Mouse (Mus musculus): ENCODE results near the gene Rhbdl1. TPM values are rescaled to one million over a fixed set of nuclear protein-coding genes. Genes with fewer than 3 reads are reported as not detected.
A peak's percentile ranks its signal among the peaks of the same experiment; 100 is the strongest.

Gene Rhbdl1
- polyA plus RNA-seq, 1 experiment, result 2.1 TPM

GRCm38 (mm10) chr17:25833961-25834594 is 3.0 kb downstream of the Rhbdl1 start:
- H3K36me3 ChIP-seq (ENCODE audit: control insufficient read depth, insufficient read depth, low read length), result no peaks in the 10 kb centered on the region
- peaks cover 45% of the 10 kb centered on the region for H3K4me1 ChIP-seq (ENCODE audit: control insufficient read depth, insufficient read depth, low read length)
- no peaks in the 10 kb centered on the region for H3K27me3 ChIP-seq (ENCODE audit: control insufficient read depth, insufficient read depth, low read length)
- H3K27ac ChIP-seq (ENCODE audit: control insufficient read depth, insufficient read depth, low read depth, low read length), result peak overlapping the region; percentile 95
- TF ChIP-seq POLR2A (IDR thresholded peaks at IDR 0.05; ENCODE audit: control insufficient read depth, low read depth, low read length) (no peak), CTCF (IDR thresholded peaks at IDR 0.05; ENCODE audit: control insufficient read depth, insufficient read depth, insufficient replicate concordance, low read depth, low read length) (no peak)
- peak overlapping the region; percentile 92 for H3K4me3 ChIP-seq (ENCODE audit: control insufficient read depth, low read depth, low read length)

DNA sequence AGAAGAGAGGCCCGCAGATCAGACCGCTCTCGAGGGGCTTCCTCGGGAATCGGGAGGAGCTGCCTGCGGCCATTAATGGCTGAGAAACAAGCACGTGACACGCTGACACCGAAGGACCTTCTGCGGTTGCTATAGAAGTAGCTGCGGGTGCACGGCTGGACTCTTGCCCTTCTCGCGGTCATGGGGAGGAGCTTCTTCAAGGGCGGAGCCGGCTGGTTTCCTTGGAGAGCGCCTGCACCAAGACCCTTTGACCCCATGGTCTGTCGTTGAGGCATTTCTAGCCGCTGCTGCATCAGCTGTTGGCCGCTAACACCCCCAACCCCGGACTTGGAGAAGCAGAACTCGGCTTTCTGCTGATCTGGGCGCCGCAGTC is 3.8 kb downstream of the Rhbdl1 start, which contains the start of gene Stub1:
TSS of gene Stub1 (minus strand) at position 114 of the 373 bp plus-strand sequence.
- peak within 1 kb of the TSS; percentile 95 for H3K27ac ChIP-seq (ENCODE audit: control insufficient read depth, insufficient read depth, low read depth, low read length)
- peaks cover 49% of the 10 kb centered on the region for H3K4me1 ChIP-seq (ENCODE audit: control insufficient read depth, insufficient read depth, low read length)
- H3K27me3 ChIP-seq (ENCODE audit: control insufficient read depth, insufficient read depth, low read length), result no peaks in the 10 kb centered on the region
- H3K36me3 ChIP-seq (ENCODE audit: control insufficient read depth, insufficient read depth, low read length), result no peaks in the 10 kb centered on the region
- H3K4me3 ChIP-seq (ENCODE audit: control insufficient read depth, low read depth, low read length), result peak within 1 kb of the TSS; percentile 92
- no peak for TF ChIP-seq CTCF (IDR thresholded peaks at IDR 0.05; ENCODE audit: control insufficient read depth, insufficient read depth, insufficient replicate concordance, low read depth, low read length)
- TF ChIP-seq POLR2A (IDR thresholded peaks at IDR 0.05; ENCODE audit: control insufficient read depth, low read depth, low read length), result peak; percentile 12; the same call in 1 of the 2 replicates

DNA sequence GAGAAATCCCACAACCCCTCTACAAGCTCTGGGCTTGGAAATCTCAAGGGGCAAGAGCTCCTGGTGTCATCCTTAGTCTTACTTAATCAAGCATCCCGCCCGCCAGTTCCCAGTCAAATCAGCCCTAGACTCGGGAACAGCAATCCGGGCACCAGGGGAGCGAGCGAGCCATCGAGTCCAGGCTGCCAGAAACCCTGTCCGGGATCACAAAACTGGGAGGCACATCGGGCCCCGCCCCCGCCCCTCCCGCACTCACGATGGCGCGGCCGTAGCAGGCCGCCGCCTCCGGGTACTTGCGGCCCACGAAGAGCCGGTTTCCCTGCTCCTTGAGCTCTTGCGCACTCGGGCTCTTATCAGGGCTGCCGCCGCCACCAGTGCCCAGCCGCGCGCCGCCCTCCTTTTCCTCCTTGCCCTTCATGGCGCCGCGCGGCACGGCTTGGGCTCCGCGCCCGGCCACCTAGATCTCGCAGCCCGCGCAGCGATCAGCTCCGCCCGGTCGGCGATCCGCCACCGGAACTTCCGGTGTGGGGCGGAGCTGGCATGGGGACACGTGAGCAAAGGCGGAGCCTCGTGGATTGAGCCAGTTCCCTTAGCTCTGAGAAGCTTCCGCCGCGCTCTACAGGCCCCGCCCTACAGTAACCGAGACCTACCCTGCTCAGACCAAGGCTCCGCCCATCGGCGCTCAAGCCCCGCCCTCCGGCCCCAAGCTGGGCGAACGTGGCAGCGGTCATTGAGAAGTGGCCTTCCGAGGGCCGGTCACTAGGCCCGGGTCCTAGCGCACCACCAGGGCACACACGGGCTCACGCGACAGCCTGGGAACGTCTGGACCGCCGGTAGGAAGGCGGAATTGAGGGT is 4.4 kb downstream of the Rhbdl1 start:
- no peak for TF ChIP-seq CTCF (IDR thresholded peaks at IDR 0.05; ENCODE audit: control insufficient read depth, insufficient read depth, insufficient replicate concordance, low read depth, low read length)
- peak; percentile 87 for TF ChIP-seq POLR2A (IDR thresholded peaks at IDR 0.05; ENCODE audit: control insufficient read depth, low read depth, low read length)
- Histone ChIP-seq H3K4me1 (ENCODE audit: control insufficient read depth, insufficient read depth, low read length) (peaks cover 51% of the 10 kb centered on the region), H3K36me3 (ENCODE audit: control insufficient read depth, insufficient read depth, low read length) (no peaks in the 10 kb centered on the region)

DNA sequence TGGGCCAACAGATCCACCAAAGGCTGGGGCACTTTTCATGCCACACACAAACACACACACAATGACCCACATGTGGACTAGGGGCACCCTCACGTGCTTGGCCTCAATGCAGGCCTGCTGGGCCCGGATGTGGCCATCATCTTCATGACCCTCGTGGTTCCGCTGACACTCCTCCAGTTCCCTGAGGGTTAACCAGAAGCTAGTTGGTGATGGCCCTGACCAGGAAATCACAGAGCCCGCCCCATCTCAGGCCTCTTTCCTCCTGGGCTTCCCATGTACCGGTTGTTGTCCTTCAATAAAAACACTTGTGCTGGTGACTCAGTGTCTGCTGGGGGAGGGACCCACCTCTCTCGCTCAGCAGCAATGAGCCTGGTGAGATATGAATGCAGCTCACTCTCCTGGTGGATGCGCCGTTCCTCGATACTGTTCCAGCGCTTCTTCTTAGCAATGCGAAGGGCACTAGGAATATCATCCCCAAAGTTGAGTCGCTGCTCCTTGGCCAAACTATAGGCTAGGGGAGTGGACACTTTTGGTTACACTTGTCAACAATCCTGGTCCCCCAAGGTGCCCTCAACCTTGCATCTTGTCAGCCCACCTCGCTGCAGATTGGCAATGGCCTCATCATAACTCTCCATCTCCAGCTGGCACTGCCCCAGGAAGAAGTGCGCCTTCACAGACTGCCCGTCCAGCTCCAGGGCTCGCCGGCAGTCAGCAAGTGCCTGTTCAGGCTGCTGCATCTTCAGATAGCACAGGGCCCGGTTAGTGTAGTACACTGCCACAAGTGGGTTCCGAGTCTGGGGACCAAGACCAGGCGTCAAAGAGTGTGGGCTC is 5.4 kb downstream of the Rhbdl1 start:
- peaks cover 45% of the 10 kb centered on the region for H3K4me1 ChIP-seq (ENCODE audit: control insufficient read depth, insufficient read depth, low read length)

More for the DNA sequence above, 4.4 kb downstream of the Rhbdl1 start:
- H3K27ac ChIP-seq (ENCODE audit: control insufficient read depth, insufficient read depth, low read depth, low read length), result peak overlapping the region; percentile 95
- H3K27me3 ChIP-seq (ENCODE audit: control insufficient read depth, insufficient read depth, low read length), result no peaks in the 10 kb centered on the region
- H3K4me3 ChIP-seq (ENCODE audit: control insufficient read depth, low read depth, low read length), result peak overlapping the region; percentile 92

DNA sequence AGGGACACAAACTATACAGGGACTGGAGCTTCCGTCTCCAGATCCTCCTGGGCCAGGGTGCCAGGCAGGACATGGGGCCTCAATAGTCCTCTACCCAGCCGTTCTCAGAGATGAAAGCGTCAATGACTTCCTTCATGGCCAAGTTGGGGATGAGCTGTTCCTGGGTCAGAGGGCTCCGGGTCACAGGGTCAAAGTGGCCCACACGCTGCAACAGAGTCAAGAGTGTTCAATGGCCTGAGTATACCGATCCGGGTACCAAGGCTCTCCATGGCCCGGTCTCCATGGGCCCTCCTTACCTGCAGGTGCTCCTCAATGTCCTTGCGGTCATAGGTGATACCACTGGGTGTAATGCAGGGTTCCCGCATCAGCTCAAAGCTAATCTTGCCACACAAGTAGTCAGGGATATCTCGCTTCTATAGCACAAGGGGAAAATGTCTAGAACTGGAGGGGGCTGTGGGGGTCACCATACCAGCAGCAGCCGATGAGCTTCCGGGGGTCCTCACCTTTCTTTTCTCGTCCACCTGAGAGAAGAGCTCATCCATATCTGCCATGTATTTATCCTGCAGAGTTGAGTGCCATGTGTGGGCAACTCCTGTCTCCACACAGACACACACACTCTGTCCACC is 6.2 kb downstream of the Rhbdl1 start:
- peaks cover 39% of the 10 kb centered on the region for H3K4me1 ChIP-seq (ENCODE audit: control insufficient read depth, insufficient read depth, low read length)
- no peak overlapping the region for H3K27ac ChIP-seq (ENCODE audit: control insufficient read depth, insufficient read depth, low read depth, low read length)
- no peaks in the 10 kb centered on the region; the same call in 1 of the 2 replicates for H3K36me3 ChIP-seq (ENCODE audit: control insufficient read depth, insufficient read depth, low read length)
- TF ChIP-seq CTCF (IDR thresholded peaks at IDR 0.05; ENCODE audit: control insufficient read depth, insufficient read depth, insufficient replicate concordance, low read depth, low read length), result no peak
- TF ChIP-seq POLR2A (IDR thresholded peaks at IDR 0.05; ENCODE audit: control insufficient read depth, low read depth, low read length), result no peak
- H3K4me3 ChIP-seq (ENCODE audit: control insufficient read depth, low read depth, low read length), result no peak overlapping the region
- H3K27me3 ChIP-seq (ENCODE audit: control insufficient read depth, insufficient read depth, low read length), result no peaks in the 10 kb centered on the region

More for the DNA sequence above, 5.4 kb downstream of the Rhbdl1 start:
- Histone ChIP-seq H3K4me3 (ENCODE audit: control insufficient read depth, low read depth, low read length) (peak overlapping the region; percentile 92), H3K36me3 (ENCODE audit: control insufficient read depth, insufficient read depth, low read length) (no peaks in the 10 kb centered on the region), H3K27ac (ENCODE audit: control insufficient read depth, insufficient read depth, low read depth, low read length) (no peak overlapping the region; the same call in 1 of the 2 replicates), H3K27me3 (ENCODE audit: control insufficient read depth, insufficient read depth, low read length) (no peaks in the 10 kb centered on the region)
- TF ChIP-seq POLR2A (IDR thresholded peaks at IDR 0.05; ENCODE audit: control insufficient read depth, low read depth, low read length) (no peak), CTCF (IDR thresholded peaks at IDR 0.05; ENCODE audit: control insufficient read depth, insufficient read depth, insufficient replicate concordance, low read depth, low read length) (no peak)

DNA sequence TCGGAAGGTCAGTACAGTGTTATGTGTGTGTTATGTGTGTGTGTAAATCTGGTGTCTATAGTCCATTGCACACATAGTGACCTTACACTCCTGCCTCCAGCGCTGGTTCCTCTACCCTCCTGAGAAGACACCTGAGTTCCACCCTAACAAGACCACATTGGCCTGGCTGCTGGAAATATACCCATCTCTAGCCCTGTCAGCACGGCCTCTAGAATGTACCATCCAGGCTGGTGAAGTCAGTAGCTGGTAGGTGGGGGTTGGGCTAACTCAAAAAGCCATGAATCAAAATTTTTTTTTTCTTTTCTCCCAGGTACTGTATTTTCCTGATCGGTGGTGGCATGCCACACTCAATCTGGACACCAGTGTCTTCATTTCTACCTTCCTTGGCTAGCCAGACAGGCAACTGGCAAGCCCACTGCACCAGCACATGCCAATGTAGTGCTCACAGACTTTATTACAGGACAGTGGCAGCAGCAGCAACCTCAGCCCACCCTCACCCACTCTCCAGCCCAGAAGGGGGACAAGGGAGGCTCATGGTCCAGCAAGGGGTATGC is 6.8 kb downstream of the Rhbdl1 start:
- no peaks in the 10 kb centered on the region; the same call in 1 of the 2 replicates for H3K36me3 ChIP-seq (ENCODE audit: control insufficient read depth, insufficient read depth, low read length)

More for the DNA sequence above, 6.8 kb downstream of the Rhbdl1 start:
- TF ChIP-seq POLR2A (IDR thresholded peaks at IDR 0.05; ENCODE audit: control insufficient read depth, low read depth, low read length), result no peak
- TF ChIP-seq CTCF (IDR thresholded peaks at IDR 0.05; ENCODE audit: control insufficient read depth, insufficient read depth, insufficient replicate concordance, low read depth, low read length), result no peak
- H3K27ac ChIP-seq (ENCODE audit: control insufficient read depth, insufficient read depth, low read depth, low read length), result no peak overlapping the region
- no peak overlapping the region for H3K4me3 ChIP-seq (ENCODE audit: control insufficient read depth, low read depth, low read length)
- H3K4me1 ChIP-seq (ENCODE audit: control insufficient read depth, insufficient read depth, low read length), result peaks cover 36% of the 10 kb centered on the region
- no peaks in the 10 kb centered on the region for H3K27me3 ChIP-seq (ENCODE audit: control insufficient read depth, insufficient read depth, low read length)
